Mouse (Mus musculus) granulocyte monocyte progenitor cell, adult 5-6 weeks (primary cell): Measurements from ENCODE around the gene Actr1a. TPM values are rescaled to one million over a fixed set of nuclear protein-coding genes. Genes with fewer than 3 reads are reported as not detected.

Experiments
- ATAC-seq: replicated peaks from 2 replicates; pipeline ENCODE4 v1.8.0; 2016; ENCODE audit warnings: mild to moderate bottlenecking, moderate TSS enrichment, inconsistent platforms; ENCODE audit not compliant: poor library complexity, severe bottlenecking
- total RNA-seq, 2 experiments: library from RNA; stranded (forward) in 1 of 2; stranded (reverse) in 1 of 2; fragments of 200-712, 200-1000 nt in 1 of 2; fragments of >200 nt in 1 of 2; fragmentation: Nextera tagmentation in 1 of 2; gene quantifications; 2 replicates each; pipeline ENCODE4 v1.2.3; 2014 to 2017

Gene Actr1a
- total RNA-seq, 2 experiments from 2014 or later: 75.8 to 86.7 TPM

- no peak for ATAC-seq
These were observed 5.0 kb upstream of the Actr1a start for GRCm38 (mm10) chr19:46400558-46400957.

GRCm38 (mm10) chr19:46399886-46400285 lies 4.3 kb upstream of the Actr1a start:
- no peak for ATAC-seq

- no peak for ATAC-seq
These were observed 3.8 kb upstream of the Actr1a start for GRCm38 (mm10) chr19:46399372-46399771.

GRCm38 (mm10) chr19:46398401-46398800 lies 2.9 kb upstream of the Actr1a start:
- ATAC-seq: no peak

- no peak for ATAC-seq
These were observed 2.0 kb upstream of the Actr1a start for GRCm38 (mm10) chr19:46397436-46398001.

- ATAC-seq: peak; percentile 80
These were observed 1.3 kb upstream of the Actr1a start, which contains the start of gene Sufu for GRCm38 (mm10) chr19:46396686-46397435. Gene Sufu (plus strand): TSS chr19:46396896.

GRCm38 (mm10) chr19:46396109-46396508 lies 561 bp upstream of the Actr1a start:
- ATAC-seq: no peak

GRCm38 (mm10) chr19:46394712-46395108 lies 838 bp downstream of the Actr1a start:
- no peak for ATAC-seq

GRCm38 (mm10) chr19:46392018-46392417 lies 3.5 kb downstream of the Actr1a start:
- ATAC-seq: no peak

GRCm38 (mm10) chr19:46389872-46390271 lies 5.7 kb downstream of the Actr1a start:
- no peak for ATAC-seq

GRCm38 (mm10) chr19:46382275-46382674 lies 13.3 kb downstream of the Actr1a start:
- no peak for ATAC-seq

- ATAC-seq: no peak
These were observed 19.7 kb downstream of the Actr1a start for GRCm38 (mm10) chr19:46375891-46376290.

GRCm38 (mm10) chr19:46375489-46375888 lies 20.1 kb downstream of the Actr1a start:
- no peak for ATAC-seq

GRCm38 (mm10) chr19:46374477-46375088 lies 21.0 kb downstream of the Actr1a start:
- ATAC-seq: peak; percentile 63

- peak; percentile 78 for ATAC-seq
These were observed 26.3 kb downstream of the Actr1a start for GRCm38 (mm10) chr19:46369204-46369603.

GRCm38 (mm10) chr19:46367798-46368590 lies 27.6 kb downstream of the Actr1a start:
- ATAC-seq: no peak

GRCm38 (mm10) chr19:46363294-46364009 lies 32.1 kb downstream of the Actr1a start:
- peak; percentile 79 for ATAC-seq

GRCm38 (mm10) chr19:46362104-46362503 lies 33.4 kb downstream of the Actr1a start:
- no peak for ATAC-seq

GRCm38 (mm10) chr19:46358381-46358780 lies 37.2 kb downstream of the Actr1a start:
- peak; percentile 6 for ATAC-seq
